In genomic region chr8:45885202-45885685, GRCm38 (mm10) we compare ENCODE assay signal across 8 mouse cellular contexts. TPM values are rescaled to one million over a fixed set of nuclear protein-coding genes. Genes with fewer than 3 reads are reported as not detected.
DNase-seq lines count a peak whose midpoint lies in the region; ATAC-seq and TF ChIP-seq lines count a peak whose summit lies in the region.

Gene Pdlim3, plus strand, starts transcription at chr8:45885461.

- no peak for TF ChIP-seq POLR2A in spleen, adult 2 months (IDR thresholded peaks at IDR 0.05; ENCODE audit: low read depth, low read length)

- TF ChIP-seq CTCF in spleen, adult 2 months (IDR thresholded peaks at IDR 0.05; ENCODE audit: extremely low read depth, insufficient read depth, insufficient read length, insufficient replicate concordance): no peak

- ATAC-seq in hindbrain, embryonic 13.5 days (ENCODE audit: low FRiP score): peak; percentile 53; the same call in 1 of the 2 replicates
- no peak for ATAC-seq in liver, embryonic 13.5 days (ENCODE audit: low read depth)
- peak; percentile 67; the same call in 1 of the 2 replicates for ATAC-seq in neural tube, embryonic 14.5 days (ENCODE audit: low read depth)
- ATAC-seq in activated CD4-positive, CD25-positive, alpha-beta regulatory T cell, adult 4 months: no peak

- no peak for DNase-seq in spleen, adult 2 months (ENCODE audit: low read depth in 1 of 2, low spot score in 2 of 2)
- no peak for DNase-seq in spleen, adult 18-20 months
- peak; percentile 83 for DNase-seq in gastrocnemius, adult 18-20 months (ENCODE audit: low spot score)
- DNase-seq in liver, embryonic 13.5 days: no peak
- DNase-seq in c-Kit-positive CD71-positive TER-119-positive erythroid progenitor cells, embryonic 14.5 days (ENCODE audit: low spot score): no peak

- no peak within 1 kb of the TSS for H3K27ac ChIP-seq in spleen, adult 2 months (ENCODE audit: insufficient read depth, low read length)
- no peak within 1 kb of the TSS for H3K27ac ChIP-seq in hindbrain, embryonic 13.5 days
- H3K27ac ChIP-seq in liver, embryonic 13.5 days: no peak within 1 kb of the TSS
- H3K27ac ChIP-seq in neural tube, embryonic 14.5 days (ENCODE audit: low read depth, low read length): no peak within 1 kb of the TSS

- no peaks in the 10 kb centered on the region for H3K36me3 ChIP-seq in spleen, adult 2 months (ENCODE audit: control insufficient read depth, insufficient read depth, low read length)
- H3K36me3 ChIP-seq in hindbrain, embryonic 13.5 days: no peaks in the 10 kb centered on the region
- H3K36me3 ChIP-seq in liver, embryonic 13.5 days: no peaks in the 10 kb centered on the region
- H3K36me3 ChIP-seq in neural tube, embryonic 14.5 days (ENCODE audit: control insufficient read depth, insufficient read depth, low read length): no peaks in the 10 kb centered on the region

- no peaks in the 10 kb centered on the region for H3K4me1 ChIP-seq in spleen, adult 2 months (ENCODE audit: control insufficient read depth, insufficient read depth, insufficient read length)
- H3K4me1 ChIP-seq in hindbrain, embryonic 13.5 days (replicated peaks): peaks cover 21% of the 10 kb centered on the region
- no peaks in the 10 kb centered on the region for H3K4me1 ChIP-seq in liver, embryonic 13.5 days (replicated peaks)
- H3K4me1 ChIP-seq in neural tube, embryonic 14.5 days (ENCODE audit: control insufficient read depth, insufficient read depth, low read length): peaks cover 15% of the 10 kb centered on the region

- 7% methylated on average over 22 of the region's 22 CpGs for WGBS in spleen, adult 2 months
- WGBS in hindbrain, embryonic 13.5 days: under 1% methylated on average over 22 of the region's 22 CpGs
- WGBS in liver, embryonic 13.5 days (ENCODE audit: insufficient replicate concordance): 2% methylated on average over 22 of the region's 22 CpGs
- 0% methylated on average over 22 of the region's 22 CpGs for WGBS in neural tube, embryonic 14.5 days

- peak within 1 kb of the TSS; percentile 26; the same call in 1 of the 2 replicates for H3K4me3 ChIP-seq in spleen, adult 2 months (ENCODE audit: extremely low read depth, insufficient read depth, insufficient read length)
- H3K4me3 ChIP-seq in hindbrain, embryonic 13.5 days: peak within 1 kb of the TSS; percentile 39
- H3K4me3 ChIP-seq in liver, embryonic 13.5 days (replicated peaks): peak within 1 kb of the TSS; percentile 28
- peak within 1 kb of the TSS; percentile 28 for H3K4me3 ChIP-seq in neural tube, embryonic 14.5 days (ENCODE audit: low read depth, low read length)

- H3K27me3 ChIP-seq in spleen, adult 2 months (ENCODE audit: control insufficient read depth, insufficient read depth, low read length): peaks cover 6% of the 10 kb centered on the region
- H3K27me3 ChIP-seq in hindbrain, embryonic 13.5 days: peaks cover 28% of the 10 kb centered on the region
- peaks cover 15% of the 10 kb centered on the region for H3K27me3 ChIP-seq in liver, embryonic 13.5 days
- H3K27me3 ChIP-seq in neural tube, embryonic 14.5 days (ENCODE audit: control insufficient read depth, insufficient read depth, low read length): no peaks in the 10 kb centered on the region

- peak within 1 kb of the TSS; percentile 58 for H3K9ac ChIP-seq in hindbrain, embryonic 13.5 days
- H3K9ac ChIP-seq in liver, embryonic 13.5 days: no peak within 1 kb of the TSS
- H3K9ac ChIP-seq in neural tube, embryonic 14.5 days (replicated peaks; ENCODE audit: low read depth, low read length): peak within 1 kb of the TSS; percentile 34; the same call in 1 of the 2 replicates

- H3K9me3 ChIP-seq in hindbrain, embryonic 13.5 days: no peaks in the 10 kb centered on the region
- no peaks in the 10 kb centered on the region for H3K9me3 ChIP-seq in liver, embryonic 13.5 days (replicated peaks)
- no peaks in the 10 kb centered on the region for H3K9me3 ChIP-seq in neural tube, embryonic 14.5 days (ENCODE audit: control insufficient read depth, low read length)

- peak within 1 kb of the TSS; percentile 69 for H3K4me2 ChIP-seq in hindbrain, embryonic 13.5 days
- H3K4me2 ChIP-seq in liver, embryonic 13.5 days: peak within 1 kb of the TSS; percentile 49
- H3K4me2 ChIP-seq in neural tube, embryonic 14.5 days (ENCODE audit: low read depth, low read length): peak within 1 kb of the TSS; percentile 72

RNA-seq across cellular contexts. Expression of gene Pdlim3, which starts in this region (rescaled TPM):
- 5.8 and 7.7 TPM in 2 replicates for polyA plus RNA-seq in spleen, adult 2 months (2012; rRNA removed)
- total RNA-seq in gastrocnemius, adult 18-20 months (2021): 100 to 1,000 TPM; 737 to 931 TPM
- polyA plus RNA-seq in hindbrain, embryonic 13.5 days (2015; fragmentation: Nextera tagmentation; extraction: Ambion mirVana): 18.1 and 20.0 TPM in 2 replicates
- polyA plus RNA-seq in liver, embryonic 13.5 days (2015; fragmentation: Nextera tagmentation; extraction: Ambion mirVana): 1.7 and 2.2 TPM in 2 replicates
- 8.1 and 8.6 TPM in 2 replicates for polyA plus RNA-seq in neural tube, embryonic 14.5 days (2014; fragmentation: Nextera tagmentation; extraction: Ambion mirVana)
- polyA plus RNA-seq in activated CD4-positive, CD25-positive, alpha-beta regulatory T cell, adult 4 months (2017; shearing (Covaris generic)): not detected

Comparison
In these comparisons a context has a peak if more than half of its experiments do, and no peak if none do; other contexts are left out.
1. ATAC-seq: peak in hindbrain, embryonic 13.5 days (single experiment) and neural tube, embryonic 14.5 days (single experiment); none in liver, embryonic 13.5 days (single experiment) and activated CD4-positive, CD25-positive, alpha-beta regulatory T cell, adult 4 months (single experiment).
2. Peak in every context shown above with its lines, with median percentiles within 50 percentile points of each other: H3K4me3 ChIP-seq and H3K4me2 ChIP-seq.